Mouse (Mus musculus): ENCODE results near the gene Nobox.

GRCm38 (mm10) chr6:43338804-43339203, 29.4 kb upstream of the Nobox start:
- no peak for TF ChIP-seq CTCF (IDR thresholded peaks at IDR 0.05; ENCODE audit: borderline replicate concordance, insufficient read depth, low read length)
- TF ChIP-seq POLR2A (IDR thresholded peaks at IDR 0.05; ENCODE audit: low read depth, low read length) = no peak
